Mouse (Mus musculus) macrophage (primary cell): ENCODE measurements around the gene Shmt2. TPM values are rescaled to one million over a fixed set of nuclear protein-coding genes. Genes with fewer than 3 reads are reported as not detected.

Experiments used
- H3K27ac ChIP-seq: fragments of 350-480 bp; formaldehyde crosslinking; 2 replicates; pipeline ENCODE4 v1.9.0; 2021
- H3K36me3 ChIP-seq: fragments of 350-480 bp; formaldehyde crosslinking; 2 replicates; pipeline ENCODE4 v1.9.0; 2021; ENCODE audit errors: inconsistent target
- H3K4me3 ChIP-seq: fragments of 350-480 bp; formaldehyde crosslinking; 2 replicates; pipeline ENCODE4 v1.9.0; 2021; ENCODE audit errors: inconsistent target
- H3K79me2 ChIP-seq: fragments of 350-480 bp; formaldehyde crosslinking; 2 replicates; pipeline ENCODE4 v1.9.0; 2021; ENCODE audit errors: inconsistent target
- WGBS: methylation state at CpG from one replicate; pipeline ENCODE4 v1.1.7; 2026; ENCODE audit warnings: inconsistent platforms; ENCODE audit not compliant: missing documents; 5-methylcytosine and 5-hydroxymethylcytosine counted together
- polyA plus RNA-seq: library from polyadenylated mRNA; stranded (reverse); fragments of 250-400 nt; gene quantifications from 3 replicates; pipeline ENCODE4 v1.2.4, GENCODE M21; 2018; ENCODE audit warnings: inconsistent platforms
- total RNA-seq, 78 experiments: library from RNA; depleted of rRNA; stranded (reverse); fragments of 250-400 nt; gene quantifications; 1 replicate in 9 of 78; 2 replicates in 24 of 78; 3 replicates in 43 of 78; 4 replicates in 2 of 78; pipeline ENCODE4 v1.2.4; 2018; ENCODE audit warnings: inconsistent platforms in 56 of 78

Gene Shmt2
- 10 to 100 TPM in 19 of 26 experiments, 1 to 10 TPM in 7; 3.9 to 38.4 (median 20.7) TPM for total RNA-seq (2018; cell fraction: chromatin; rRNA removed)
- total RNA-seq (2018; cell fraction: cytosol; rRNA removed) = 10 to 100 TPM in 25 of 26 experiments, 1 to 10 TPM in 1; 9.3 to 16.3 (median 14.4) TPM
- 10 to 100 TPM in 19 of 26 experiments, 1 to 10 TPM in 7; 3.7 to 40.0 (median 16.5) TPM for total RNA-seq (2018; cell fraction: nucleus; rRNA removed)
- 14.8 to 30.5 TPM (median 16.0 TPM) in 3 replicates for polyA plus RNA-seq

DNA sequence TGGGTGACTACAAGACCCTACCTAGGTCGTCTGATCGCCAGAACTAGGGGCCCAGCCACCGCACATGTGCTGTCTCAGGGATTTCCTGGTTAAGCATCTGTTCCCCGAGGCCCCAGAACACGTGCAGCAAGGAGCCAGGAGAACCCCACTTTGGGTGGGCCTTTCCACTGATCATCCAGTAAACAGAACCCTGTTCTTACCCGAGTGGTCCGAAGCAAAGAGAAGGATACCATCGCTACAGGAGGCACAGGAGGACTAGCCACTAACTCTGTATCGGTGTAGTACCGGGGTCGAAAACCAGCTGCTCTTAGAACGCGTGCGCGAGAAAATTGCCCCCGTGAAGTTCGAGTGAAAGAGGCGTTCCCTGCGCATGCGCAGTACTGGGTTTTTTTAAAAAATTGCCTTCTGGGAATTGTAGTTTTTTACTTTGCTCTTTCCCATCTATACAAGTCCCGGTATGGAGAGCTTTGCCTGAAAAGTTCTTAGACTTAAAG is at the start of gene Shmt2:
Shmt2 (minus strand) TSS at position 357 of the 494 bp plus-strand sequence.
- no peaks in the 10 kb centered on the region for H3K79me2 ChIP-seq
- peak within 1 kb of the TSS; percentile 42 for H3K27ac ChIP-seq
- H3K4me3 ChIP-seq = peak within 1 kb of the TSS; percentile 68
- under 1% methylated on average over 21 of the region's 21 CpGs for WGBS
- no peaks in the 10 kb centered on the region; the same call in 1 of the 2 replicates for H3K36me3 ChIP-seq

DNA sequence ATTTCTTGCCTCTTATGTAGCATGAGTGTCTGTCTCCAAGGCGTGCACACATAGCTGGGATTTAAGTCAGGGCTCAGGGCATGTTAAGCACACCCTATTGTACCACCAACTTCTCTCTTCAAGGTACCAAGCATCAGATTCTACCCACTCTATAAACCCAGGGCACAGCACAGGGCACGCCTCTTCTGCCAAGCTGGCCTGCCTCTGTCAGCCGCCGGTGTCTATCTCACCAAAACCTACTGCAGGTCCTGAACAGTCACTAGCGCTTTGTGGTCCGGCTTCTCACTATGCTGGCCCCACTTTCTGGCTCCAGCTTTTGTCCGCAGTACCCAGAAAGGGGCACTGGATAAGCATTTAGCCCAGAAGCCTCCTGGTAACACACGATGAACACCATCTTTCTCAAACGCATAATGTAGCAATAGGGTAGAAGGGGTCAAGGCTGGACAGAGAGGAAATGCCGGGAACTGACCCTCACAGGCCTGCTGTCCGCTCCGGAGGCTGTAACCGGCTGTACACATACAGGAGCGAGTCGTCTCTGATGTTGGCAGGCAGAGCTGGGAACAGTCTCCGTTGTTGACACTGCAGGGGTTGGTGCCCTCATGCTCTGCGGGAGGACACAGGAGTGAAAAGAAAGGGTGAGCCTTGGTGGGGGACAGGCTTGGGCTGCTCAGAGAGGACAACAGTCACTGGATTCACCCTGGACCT is 48.8 kb upstream of the Shmt2 start:
- Histone ChIP-seq H3K4me3 (no peak overlapping the region), H3K27ac (no peak overlapping the region), H3K36me3 (peaks cover 85% of the 10 kb centered on the region), H3K79me2 (peaks cover 40% of the 10 kb centered on the region; the same call in 1 of the 2 replicates)
- 96% methylated on average over 16 of the region's 17 CpGs for WGBS

DNA sequence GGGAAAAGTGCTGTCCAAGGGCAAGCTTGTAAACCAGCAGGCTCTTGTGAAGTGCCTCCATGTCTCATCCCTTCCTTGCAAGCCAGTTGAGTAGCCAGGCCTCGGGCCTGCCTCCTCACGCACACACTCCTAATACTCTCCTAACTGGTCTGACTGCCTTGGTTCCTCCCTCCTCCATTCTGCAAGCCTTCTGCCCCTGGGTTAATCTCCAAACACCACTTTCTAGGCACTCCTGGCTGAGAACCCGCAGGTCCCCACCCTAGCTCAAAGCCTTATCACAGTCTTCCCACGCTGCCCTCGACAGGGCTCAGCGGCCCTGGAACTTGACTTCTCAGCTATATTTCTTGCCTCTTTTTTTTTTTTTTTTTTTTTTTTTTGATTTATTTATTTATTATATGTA is 48.1 kb upstream of the Shmt2 start:
- H3K27ac ChIP-seq = no peak overlapping the region
- peaks cover 84% of the 10 kb centered on the region for H3K36me3 ChIP-seq
- WGBS = 95% methylated on average over 3 of the region's 6 CpGs
- H3K4me3 ChIP-seq = no peak overlapping the region
- peaks cover 32% of the 10 kb centered on the region; the same call in 1 of the 2 replicates for H3K79me2 ChIP-seq

DNA sequence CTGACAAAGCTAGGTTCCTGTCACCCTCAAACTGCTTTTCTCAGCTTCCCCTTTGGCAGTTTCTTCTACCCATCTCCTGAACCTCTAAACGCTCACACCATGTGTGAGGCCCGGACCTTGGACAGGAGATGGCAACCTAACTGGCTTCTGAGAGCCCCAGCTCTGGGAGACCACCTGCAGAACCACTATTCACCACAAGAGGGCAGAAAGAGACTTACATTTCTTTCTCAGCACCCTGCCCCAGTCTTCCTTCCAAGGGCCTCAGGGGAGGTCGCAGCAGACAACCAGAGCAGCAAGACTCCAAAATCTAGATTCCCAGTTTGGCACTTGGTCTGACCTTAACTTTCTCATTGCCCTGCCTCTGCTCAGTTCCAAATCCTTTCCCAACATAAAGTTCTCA is 47.2 kb upstream of the Shmt2 start:
- peaks cover 23% of the 10 kb centered on the region; the same call in 1 of the 2 replicates for H3K79me2 ChIP-seq
- H3K27ac ChIP-seq = no peak overlapping the region
- no peak overlapping the region for H3K4me3 ChIP-seq
- WGBS = 11% methylated on average over 3 of the region's 3 CpGs
- H3K36me3 ChIP-seq = peaks cover 77% of the 10 kb centered on the region

DNA sequence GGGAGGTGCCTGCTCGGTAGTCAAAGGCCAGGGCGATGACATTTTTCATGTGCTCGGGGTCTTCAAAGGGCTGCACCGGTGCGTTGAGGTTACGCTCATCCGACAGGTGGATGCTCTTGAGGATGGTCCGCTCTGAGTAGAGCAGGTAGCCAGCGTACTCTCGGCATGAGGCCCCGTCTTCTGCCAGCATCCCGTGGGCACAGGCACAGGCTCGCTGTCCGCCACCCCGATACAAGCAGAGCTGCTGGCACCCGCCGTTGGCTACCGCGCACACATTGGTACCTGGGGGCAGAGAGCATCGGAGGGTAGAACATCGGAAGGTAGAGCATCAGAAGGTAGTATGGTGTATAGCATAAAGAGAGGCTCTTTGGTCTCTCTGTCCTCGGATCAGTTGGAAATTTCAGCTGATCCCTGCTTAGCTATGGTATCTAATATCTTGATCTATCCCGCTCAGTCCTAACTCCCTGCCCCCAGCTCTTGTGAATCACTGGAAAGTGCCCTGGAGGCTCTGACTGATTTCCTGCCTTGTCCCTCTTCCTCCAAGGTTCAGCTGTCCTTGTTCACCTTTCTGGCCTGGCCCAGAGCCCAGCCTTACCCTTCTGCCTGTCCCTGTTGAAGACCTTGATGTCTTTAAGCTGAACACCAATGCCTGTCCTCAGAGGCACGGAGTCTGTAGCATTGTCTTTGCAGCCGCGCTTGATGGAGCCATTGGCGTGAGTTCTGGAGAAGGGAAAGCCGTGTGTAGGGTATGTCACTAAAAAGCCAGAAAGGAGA is 44.5 kb upstream of the Shmt2 start:
- Histone ChIP-seq H3K4me3 (no peak overlapping the region), H3K27ac (no peak overlapping the region), H3K79me2 (peaks cover 19% of the 10 kb centered on the region; the same call in 1 of the 2 replicates), H3K36me3 (peaks cover 77% of the 10 kb centered on the region)
- WGBS = 91% methylated on average over 25 of the region's 28 CpGs

DNA sequence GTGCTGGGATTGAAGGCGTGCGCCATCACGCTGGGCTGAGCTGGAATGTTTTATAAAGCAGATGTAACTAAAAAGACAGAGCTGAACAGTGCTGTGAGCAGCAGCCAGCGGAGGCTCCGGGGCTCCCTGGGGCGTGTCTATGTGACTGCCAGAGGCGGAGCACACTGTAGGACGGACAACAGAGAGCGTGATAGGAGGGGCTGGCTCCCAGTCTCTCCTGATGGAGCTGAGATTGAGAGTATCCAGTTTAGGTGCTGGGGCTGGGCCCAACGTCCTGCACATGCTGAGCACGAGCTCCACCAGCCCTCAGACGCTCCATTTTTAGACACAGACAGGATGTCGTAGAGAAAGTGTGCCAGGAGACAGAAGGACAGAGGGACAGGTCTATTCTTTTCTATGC is 42.1 kb upstream of the Shmt2 start:
- peaks cover 87% of the 10 kb centered on the region for H3K36me3 ChIP-seq
- 37% methylated on average over 12 of the region's 13 CpGs for WGBS
- no peak overlapping the region for H3K4me3 ChIP-seq
- peaks cover 19% of the 10 kb centered on the region; the same call in 1 of the 2 replicates for H3K79me2 ChIP-seq
- no peak overlapping the region for H3K27ac ChIP-seq

DNA sequence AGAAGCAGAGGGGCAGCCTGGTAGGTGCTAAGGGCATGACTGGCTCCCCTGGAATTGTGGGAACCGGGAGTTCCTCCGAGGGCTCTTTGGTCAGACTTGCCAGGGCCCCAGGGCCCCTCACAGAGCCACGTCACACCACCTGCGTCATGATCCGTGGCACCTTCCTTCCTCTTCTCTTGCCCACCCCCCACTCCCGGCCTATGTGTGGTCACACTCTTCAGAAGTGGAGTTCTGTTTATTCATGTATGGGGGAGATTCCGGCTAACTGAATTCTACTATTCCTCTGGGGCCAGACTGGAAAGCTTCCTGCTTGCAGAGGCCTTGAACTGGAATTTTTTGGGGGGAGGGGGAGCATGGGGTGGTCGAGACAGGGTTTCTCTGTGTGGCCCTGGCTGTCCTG is 41.6 kb upstream of the Shmt2 start:
- no peak overlapping the region for H3K27ac ChIP-seq
- H3K79me2 ChIP-seq = peaks cover 15% of the 10 kb centered on the region; the same call in 1 of the 2 replicates
- no peak overlapping the region for H3K4me3 ChIP-seq
- H3K36me3 ChIP-seq = peaks cover 87% of the 10 kb centered on the region
- WGBS = 17% methylated on average over 8 of the region's 8 CpGs

DNA sequence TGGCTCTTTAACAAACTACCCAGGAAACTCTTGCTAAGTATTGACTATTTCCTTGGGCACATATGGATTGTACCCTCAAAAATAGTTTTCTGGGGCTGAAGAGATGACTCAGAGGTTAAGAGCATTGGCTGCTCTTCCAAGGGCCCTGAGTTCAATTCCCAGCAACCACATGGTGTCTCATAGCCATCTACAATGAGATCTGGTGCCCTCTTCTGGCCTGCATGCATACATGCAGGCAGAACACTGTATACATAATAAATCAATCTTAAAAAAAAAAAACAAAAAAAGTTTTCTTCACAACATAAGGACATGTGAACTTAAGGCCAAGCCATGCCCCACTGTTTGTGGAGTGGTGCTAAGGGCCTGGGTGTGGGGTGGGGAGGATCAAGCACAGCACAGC is 38.9 kb upstream of the Shmt2 start:
- Histone ChIP-seq H3K4me3 (no peak overlapping the region), H3K27ac (no peak overlapping the region), H3K79me2 (no peaks in the 10 kb centered on the region; the same call in 1 of the 2 replicates), H3K36me3 (peaks cover 88% of the 10 kb centered on the region)

DNA sequence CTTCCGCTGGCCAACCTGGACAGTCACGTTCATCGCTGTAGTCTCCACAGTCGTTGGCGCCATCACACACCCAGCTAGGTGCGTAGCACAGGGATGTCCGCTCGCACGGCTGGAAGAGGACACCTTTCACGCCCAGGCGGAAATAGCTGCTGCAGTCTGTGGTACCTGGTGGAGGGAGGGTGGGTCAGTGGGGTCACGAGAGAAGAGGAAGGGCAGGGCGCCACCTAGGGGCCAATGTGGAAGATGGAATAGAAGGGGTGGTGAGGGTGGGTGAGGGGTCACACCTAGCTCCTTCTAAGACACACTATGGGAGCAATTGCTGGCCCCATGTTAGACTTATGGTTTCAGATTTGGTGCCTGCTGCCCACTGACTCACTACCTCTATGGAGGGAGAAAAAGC is 35.2 kb upstream of the Shmt2 start:
- 95% methylated on average over 8 of the region's 13 CpGs for WGBS
- peaks cover 97% of the 10 kb centered on the region for H3K36me3 ChIP-seq
- no peak overlapping the region for H3K27ac ChIP-seq
- H3K4me3 ChIP-seq = no peak overlapping the region
- H3K79me2 ChIP-seq = no peaks in the 10 kb centered on the region; the same call in 1 of the 2 replicates

DNA sequence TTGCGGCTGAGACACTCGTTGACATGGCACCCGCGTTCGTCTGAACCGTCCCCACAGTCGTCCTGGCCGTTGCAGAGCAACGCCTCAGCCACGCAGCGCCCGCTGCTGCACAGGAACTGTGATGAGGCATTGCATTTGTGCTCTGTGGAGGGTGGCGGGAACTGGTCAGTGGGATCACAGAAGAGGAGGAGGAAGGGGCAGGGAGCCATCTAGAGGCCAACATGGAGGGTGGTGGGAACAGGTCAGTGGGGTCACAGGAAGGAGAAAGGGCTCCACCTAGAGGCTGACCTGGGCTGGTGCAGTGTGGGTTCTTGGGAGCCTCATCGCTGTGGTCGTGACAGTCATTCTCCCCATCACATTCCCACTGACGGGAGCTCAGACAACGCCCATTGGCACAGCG is 33.5 kb upstream of the Shmt2 start:
- 93% methylated on average over 18 of the region's 18 CpGs for WGBS
- H3K4me3 ChIP-seq = no peak overlapping the region
- no peaks in the 10 kb centered on the region; the same call in 1 of the 2 replicates for H3K79me2 ChIP-seq
- H3K27ac ChIP-seq = no peak overlapping the region
- peaks cover 97% of the 10 kb centered on the region for H3K36me3 ChIP-seq

DNA sequence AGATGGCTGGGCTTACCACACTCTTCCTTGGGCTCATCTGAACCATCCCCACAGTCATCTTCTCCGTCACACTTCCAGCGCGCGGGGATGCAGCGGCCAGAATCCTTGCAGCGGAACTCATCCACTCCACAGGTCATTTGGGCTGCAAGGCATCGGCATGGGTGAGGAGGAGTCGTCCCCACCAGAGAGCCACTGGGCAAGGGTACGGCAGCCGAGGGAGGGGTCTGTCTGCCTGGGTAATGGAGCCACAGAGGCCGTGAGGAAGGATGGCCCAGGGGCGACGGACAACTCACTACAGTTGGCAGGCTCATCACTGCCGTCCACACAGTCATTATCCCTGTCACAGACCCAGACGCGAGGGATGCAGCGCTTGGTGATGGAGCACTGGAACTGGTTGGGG is 27.6 kb upstream of the Shmt2 start:
- peaks cover 100% of the 10 kb centered on the region for H3K36me3 ChIP-seq
- H3K79me2 ChIP-seq = no peaks in the 10 kb centered on the region; the same call in 1 of the 2 replicates
- no peak overlapping the region for H3K4me3 ChIP-seq
- H3K27ac ChIP-seq = no peak overlapping the region
- WGBS = 92% methylated on average over 17 of the region's 17 CpGs

DNA sequence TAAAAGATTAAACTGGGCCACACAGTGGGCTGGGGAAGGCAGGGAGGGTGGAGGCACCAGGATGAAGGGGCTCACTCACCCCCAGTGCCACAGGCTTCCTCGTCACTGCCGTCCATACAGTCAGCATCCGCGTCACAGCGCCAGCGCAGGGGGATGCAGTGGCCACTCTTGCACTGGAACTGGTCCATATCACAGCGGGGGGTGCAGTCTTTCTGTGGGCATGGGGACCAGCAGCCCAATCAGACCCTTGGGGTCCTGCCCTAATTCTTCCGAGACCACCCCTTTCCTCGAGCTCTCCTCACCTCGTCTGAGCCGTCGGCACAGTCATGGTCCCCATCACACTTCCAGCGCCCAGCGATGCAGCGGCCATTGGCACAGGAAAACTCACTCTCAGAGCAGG is 26.0 kb upstream of the Shmt2 start:
- H3K79me2 ChIP-seq = no peaks in the 10 kb centered on the region
- H3K4me3 ChIP-seq = no peak overlapping the region
- 96% methylated on average over 15 of the region's 15 CpGs for WGBS
- no peak overlapping the region for H3K27ac ChIP-seq
- H3K36me3 ChIP-seq = peaks cover 99% of the 10 kb centered on the region

DNA sequence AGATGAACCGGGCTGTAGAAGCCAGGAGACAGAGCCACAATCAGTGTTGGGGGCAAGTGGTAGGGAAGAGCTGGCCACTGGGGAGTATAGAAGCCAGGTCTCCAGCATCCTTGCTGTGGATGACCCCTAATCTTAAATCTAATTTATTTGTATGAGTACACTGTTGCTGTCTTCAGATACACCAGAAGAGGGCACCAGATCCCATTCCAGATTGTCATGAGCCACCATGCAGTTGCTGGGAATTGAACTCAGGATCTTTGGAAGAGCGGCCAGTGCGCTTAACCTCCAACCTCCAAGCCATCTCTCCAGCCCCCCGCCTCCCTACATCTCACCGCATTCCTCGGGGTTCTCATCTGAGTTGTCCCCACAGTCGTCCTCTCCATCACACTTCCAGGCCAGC is 24.3 kb upstream of the Shmt2 start:
- no peak overlapping the region for H3K27ac ChIP-seq
- no peak overlapping the region for H3K4me3 ChIP-seq
- WGBS = 89% methylated on average over 5 of the region's 7 CpGs
- peaks cover 99% of the 10 kb centered on the region for H3K36me3 ChIP-seq
- H3K79me2 ChIP-seq = no peaks in the 10 kb centered on the region

DNA sequence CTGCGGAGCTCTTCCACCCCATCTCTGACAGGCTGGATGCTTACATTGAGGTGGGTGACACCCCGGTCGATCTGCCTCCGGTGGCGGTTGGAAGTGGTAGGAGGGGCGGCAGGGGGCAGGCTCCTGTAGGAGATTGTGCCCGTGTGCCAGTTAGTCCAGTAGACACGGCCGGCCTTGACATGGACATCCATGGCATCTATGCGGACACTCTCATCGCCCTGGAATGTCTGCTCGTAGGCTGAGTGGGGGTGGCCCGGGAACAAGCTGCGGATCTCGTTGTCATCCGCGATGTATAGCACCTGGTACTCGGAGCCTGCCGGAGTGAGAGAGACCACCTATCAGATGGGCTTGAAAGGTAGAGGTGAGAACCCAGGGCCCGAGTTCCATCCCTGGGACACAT is 22.1 kb upstream of the Shmt2 start:
- Histone ChIP-seq H3K79me2 (no peaks in the 10 kb centered on the region), H3K36me3 (peaks cover 99% of the 10 kb centered on the region), H3K27ac (no peak overlapping the region), H3K4me3 (no peak overlapping the region)
- 92% methylated on average over 17 of the region's 20 CpGs for WGBS
